Mouse (Mus musculus) neural tube, embryonic 11.5 days (tissue): Measurements from ENCODE around the gene Helb. TPM values are rescaled to one million over a fixed set of nuclear protein-coding genes. Genes with fewer than 3 reads are reported as not detected.
A peak's percentile ranks its signal among the peaks of the same experiment; 100 is the strongest.

Experiments used
- ATAC-seq: fragments of 200-750 bp; cut with Nextera tagmentation; 2 replicates; pipeline ENCODE4 v1.8.0; 2017; ENCODE audit warnings: moderate number of reproducible peaks, mild to moderate bottlenecking, moderate TSS enrichment, moderate library complexity; ENCODE audit not compliant: insufficient read depth, low FRiP score, low TSS enrichment
- DNase-seq: peaks from one replicate; pipeline ENCODE4 v3.0.0-alpha.2; 2015; ENCODE audit warnings: low spot score
- H3K27ac ChIP-seq: fragments of 300-500 bp; sonication (generic); 2 replicates; pipeline ENCODE4 v1.5.1; 2014; ENCODE audit warnings: low read depth, mild to moderate bottlenecking, low read length
- H3K27me3 ChIP-seq: fragments of 300-500 bp; sonication (generic); 2 replicates; pipeline ENCODE4 v1.6.1; 2014; ENCODE audit warnings: mild to moderate bottlenecking, low read length, mixed read lengths; ENCODE audit not compliant: control insufficient read depth, insufficient read depth
- H3K36me3 ChIP-seq: fragments of 300-500 bp; sonication (generic); 2 replicates; pipeline ENCODE4 v1.6.1; 2014; ENCODE audit warnings: mild to moderate bottlenecking, low read length, moderate library complexity, mixed read lengths; ENCODE audit not compliant: control insufficient read depth, insufficient read depth
- H3K4me1 ChIP-seq: fragments of 300-500 bp; sonication (generic); 2 replicates; pipeline ENCODE4 v1.6.1; 2014; ENCODE audit warnings: low read length, mixed read lengths; ENCODE audit not compliant: control insufficient read depth, insufficient read depth
- H3K4me2 ChIP-seq: fragments of 300-500 bp; sonication (generic); 2 replicates; pipeline ENCODE4 v1.6.1; 2014; ENCODE audit warnings: low read depth, mild to moderate bottlenecking, moderate library complexity
- H3K4me3 ChIP-seq: fragments of 300-500 bp; sonication (generic); 2 replicates; pipeline ENCODE4 v1.5.1; 2014; ENCODE audit warnings: low read depth, low read length
- H3K9ac ChIP-seq: fragments of 300-500 bp; sonication (generic); 2 replicates; pipeline ENCODE4 v1.6.1; 2014; ENCODE audit warnings: mild to moderate bottlenecking, low read length
- H3K9me3 ChIP-seq: fragments of 300-500 bp; sonication (generic); 2 replicates; pipeline ENCODE4 v1.6.1; 2016; ENCODE audit warnings: low read length; ENCODE audit not compliant: control insufficient read depth
- WGBS: fragments of 180-500 bp; shearing (Covaris S2); extraction: QIAGEN DNeasy Blood & Tissue Kit; methylation state at CpG from one replicate; pipeline ENCODE4 v1.1.7; 2014; 5-methylcytosine and 5-hydroxymethylcytosine counted together
- polyA plus RNA-seq: library from polyadenylated mRNA; unstranded; fragments of >200 nt; fragmentation: Nextera tagmentation; extraction: Ambion mirVana; gene quantifications from 2 replicates; pipeline ENCODE4 v1.2.1, GENCODE M21; 2014

The Helb gene
- polyA plus RNA-seq, 1 experiment from 2014 or later: 3.2 TPM

- Histone ChIP-seq H3K9ac (no peak overlapping the region), H3K9me3 (no peaks in the 10 kb centered on the region), H3K27ac (no peak overlapping the region), H3K4me3 (no peak overlapping the region), H3K4me2 (no peak overlapping the region), H3K36me3 (no peaks in the 10 kb centered on the region), H3K4me1 (no peaks in the 10 kb centered on the region), H3K27me3 (no peaks in the 10 kb centered on the region)
- DNase-seq (no peak), ATAC-seq (no peak)
- WGBS: 83% methylated on average over 24 of the region's 24 CpGs
Observed at GRCm38 (mm10) chr10:120061238-120062130, 51.3 kb downstream of the Helb start.

GRCm38 (mm10) chr10:120060579-120061237 lies 52.1 kb downstream of the Helb start:
- H3K9ac ChIP-seq: no peak overlapping the region
- WGBS: 87% methylated on average over 10 of the region's 10 CpGs
- DNase-seq: no peak

GRCm38 (mm10) chr10:120044714-120045234 lies 68.0 kb downstream of the Helb start:
- H3K27me3 ChIP-seq: no peaks in the 10 kb centered on the region
- DNase-seq (no peak), ATAC-seq (peak; percentile 50; the same call in 1 of the 2 replicates)
- no peak overlapping the region for H3K4me2 ChIP-seq
- no peaks in the 10 kb centered on the region for H3K9me3 ChIP-seq
- H3K27ac ChIP-seq: no peak overlapping the region
- no peak overlapping the region for H3K4me3 ChIP-seq
- no peaks in the 10 kb centered on the region for H3K4me1 ChIP-seq
- WGBS: 52% methylated on average over 2 of the region's 2 CpGs
- 0 out of 2 replicates have a peak, but pooled peaks cover 1% of the 10 kb centered on the region for H3K36me3 ChIP-seq
- H3K9ac ChIP-seq: no peak overlapping the region

More at GRCm38 (mm10) chr10:120060579-120061237, 52.1 kb downstream of the Helb start:
- no peaks in the 10 kb centered on the region for H3K9me3 ChIP-seq
- no peaks in the 10 kb centered on the region for H3K36me3 ChIP-seq
- H3K27me3 ChIP-seq: no peaks in the 10 kb centered on the region
- no peak overlapping the region for H3K27ac ChIP-seq
- ATAC-seq: no peak
- H3K4me3 ChIP-seq: no peak overlapping the region
- no peak overlapping the region for H3K4me2 ChIP-seq
- no peaks in the 10 kb centered on the region for H3K4me1 ChIP-seq

- Histone ChIP-seq H3K9ac (no peak overlapping the region), H3K4me1 (no peaks in the 10 kb centered on the region), H3K4me2 (no peak overlapping the region), H3K9me3 (no peaks in the 10 kb centered on the region), H3K4me3 (no peak overlapping the region), H3K27me3 (no peaks in the 10 kb centered on the region), H3K36me3 (no peaks in the 10 kb centered on the region), H3K27ac (no peak overlapping the region)
- ATAC-seq (no peak), DNase-seq (no peak)
- 79% methylated on average over 6 of the region's 6 CpGs for WGBS
Observed at GRCm38 (mm10) chr10:120044237-120044636, 68.5 kb downstream of the Helb start.

GRCm38 (mm10) chr10:120038194-120038593 lies 74.6 kb downstream of the Helb start:
- H3K4me2 ChIP-seq: no peak overlapping the region
- no peaks in the 10 kb centered on the region for H3K27me3 ChIP-seq
- H3K9me3 ChIP-seq: no peaks in the 10 kb centered on the region
- H3K36me3 ChIP-seq: no peaks in the 10 kb centered on the region
- no peak overlapping the region for H3K9ac ChIP-seq
- H3K4me1 ChIP-seq: no peaks in the 10 kb centered on the region
- 84% methylated on average over 5 of the region's 5 CpGs for WGBS
- DNase-seq: no peak
- H3K27ac ChIP-seq: no peak overlapping the region
- no peak for ATAC-seq
- H3K4me3 ChIP-seq: no peak overlapping the region

GRCm38 (mm10) chr10:120035824-120036223 lies 77.0 kb downstream of the Helb start:
- no peaks in the 10 kb centered on the region for H3K27me3 ChIP-seq
- DNase-seq (no peak), ATAC-seq (no peak)
- no peaks in the 10 kb centered on the region for H3K4me1 ChIP-seq
- H3K27ac ChIP-seq: no peak overlapping the region
- H3K4me3 ChIP-seq: no peak overlapping the region
- H3K4me2 ChIP-seq: no peak overlapping the region
- no peak overlapping the region for H3K9ac ChIP-seq
- 53% methylated on average over 6 of the region's 6 CpGs for WGBS
- no peaks in the 10 kb centered on the region for H3K9me3 ChIP-seq
- H3K36me3 ChIP-seq: no peaks in the 10 kb centered on the region

GRCm38 (mm10) chr10:120035211-120035733 lies 77.5 kb downstream of the Helb start:
- H3K36me3 ChIP-seq: no peaks in the 10 kb centered on the region
- no peaks in the 10 kb centered on the region for H3K4me1 ChIP-seq
- no peaks in the 10 kb centered on the region for H3K27me3 ChIP-seq
- H3K4me2 ChIP-seq: no peak overlapping the region
- no peak overlapping the region for H3K4me3 ChIP-seq
- no peak overlapping the region for H3K9ac ChIP-seq
- no peaks in the 10 kb centered on the region for H3K9me3 ChIP-seq
- no peak for DNase-seq
- WGBS: 46% methylated on average over 15 of the region's 15 CpGs
- H3K27ac ChIP-seq: no peak overlapping the region
- no peak for ATAC-seq

- no peak overlapping the region for H3K27ac ChIP-seq
- no peak for ATAC-seq
- 87% methylated on average over 9 of the region's 9 CpGs for WGBS
Observed at GRCm38 (mm10) chr10:120033866-120034265, 78.9 kb downstream of the Helb start.

More at GRCm38 (mm10) chr10:120033866-120034265, 78.9 kb downstream of the Helb start:
- Histone ChIP-seq H3K4me2 (no peak overlapping the region), H3K4me1 (no peaks in the 10 kb centered on the region), H3K4me3 (no peak overlapping the region), H3K9me3 (no peaks in the 10 kb centered on the region), H3K36me3 (no peaks in the 10 kb centered on the region), H3K9ac (no peak overlapping the region), H3K27me3 (no peaks in the 10 kb centered on the region)
- DNase-seq: no peak
